Comparison of ENCODE assay signal across 8 mouse cellular contexts in the genomic region with DNA sequence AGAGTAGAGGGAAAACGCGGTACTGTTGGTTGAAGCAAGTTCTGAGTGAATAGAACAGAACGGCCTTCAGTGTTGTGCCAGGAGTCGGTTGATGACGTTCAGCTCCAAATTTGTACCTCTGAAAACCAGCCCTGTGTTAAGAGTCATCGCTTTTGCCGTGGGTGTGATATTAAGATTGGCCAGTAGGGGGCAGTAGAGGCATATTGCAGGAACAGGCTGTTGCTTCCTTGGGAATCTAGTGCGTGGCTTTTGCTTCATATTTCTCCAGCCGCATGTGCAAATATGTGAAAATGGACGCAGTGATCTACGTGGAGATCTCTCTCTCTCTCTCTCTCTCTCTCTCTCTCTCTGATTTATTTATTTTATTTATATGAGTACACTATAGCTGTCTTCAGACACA. TPM values are rescaled to one million over a fixed set of nuclear protein-coding genes. Genes with fewer than 3 reads are reported as not detected.
DNase-seq lines count a peak whose midpoint lies in the region; ATAC-seq and TF ChIP-seq lines count a peak whose summit lies in the region.

No protein-coding gene starts in this region.

- peak; percentile 31 for ATAC-seq in activated CD4-positive, CD25-positive, alpha-beta regulatory T cell, adult 4 months
- ATAC-seq in common myeloid progenitor, adult 5-6 weeks (replicated peaks; ENCODE audit: low read depth, poor library complexity, severe bottlenecking) = peak; percentile 63
- ATAC-seq in liver, postnatal 0 days = no peak

- no peaks in the 10 kb centered on the region for H3K36me3 ChIP-seq in liver, postnatal 0 days (replicated peaks; ENCODE audit: insufficient read depth, low read length)

- WGBS in liver, postnatal 0 days (ENCODE audit: insufficient replicate concordance) = 5% methylated on average over 11 of the region's 11 CpGs

- peaks cover 7% of the 10 kb centered on the region for H3K4me1 ChIP-seq in liver, postnatal 0 days (ENCODE audit: insufficient read depth)

- no peak overlapping the region for H3K9ac ChIP-seq in liver, postnatal 0 days (replicated peaks)

- DNase-seq in B cell, adult 2 months = peak; percentile 94
- peak; percentile 89 for DNase-seq in gastrocnemius, postnatal 10 days
- DNase-seq in kidney, postnatal 10 days = peak; percentile 91
- peak; percentile 87 for DNase-seq in liver, postnatal 0 days
- peak; percentile 80 for DNase-seq in ovary, postnatal 36 days (ENCODE audit: low spot score)
- peak; percentile 88 for DNase-seq in thymus, postnatal 25 days

- no peak overlapping the region for H3K27ac ChIP-seq in liver, postnatal 0 days (ENCODE audit: low read depth)

- H3K27me3 ChIP-seq in liver, postnatal 0 days (ENCODE audit: insufficient read depth, low read length) = no peaks in the 10 kb centered on the region

- H3K4me3 ChIP-seq in liver, postnatal 0 days (ENCODE audit: low read depth, low read length) = no peak overlapping the region

- TF ChIP-seq CTCF in liver, postnatal 0 days (IDR thresholded peaks at IDR 0.05; ENCODE audit: low read depth) = peak; percentile 98

- no peak for TF ChIP-seq EP300 in liver, postnatal 0 days (IDR thresholded peaks at IDR 0.05; ENCODE audit: low read depth)

- H3K9me3 ChIP-seq in liver, postnatal 0 days (ENCODE audit: low read length) = no peaks in the 10 kb centered on the region

- no peak overlapping the region for H3K4me2 ChIP-seq in liver, postnatal 0 days (ENCODE audit: low read depth, low read length)

RNA-seq across cellular contexts. Expression of gene Dram1, which starts 2.1 kb away (rescaled TPM):
- under 1 TPM in 1 of 2 experiments, not detected in 1; 0.33 TPM for polyA plus RNA-seq in activated CD4-positive, CD25-positive, alpha-beta regulatory T cell, adult 4 months (2017; shearing (Covaris generic))
- total RNA-seq in common myeloid progenitor, adult 5-6 weeks (2017) = 4.2 and 7.4 TPM in 2 replicates
- 1 to 10 TPM; 2.5 to 2.6 TPM for total RNA-seq in gastrocnemius, postnatal 10 days (2021)
- polyA plus RNA-seq in liver, postnatal 0 days (2015; fragmentation: Nextera tagmentation; extraction: Ambion mirVana) = 2.9 and 3.1 TPM in 2 replicates

RNA-seq across cellular contexts. Expression of gene Gnptab, which starts 2.2 kb away (rescaled TPM):
- polyA plus RNA-seq in activated CD4-positive, CD25-positive, alpha-beta regulatory T cell, adult 4 months (2017; shearing (Covaris generic)) = 1 to 10 TPM; 3.4 to 4.8 TPM
- total RNA-seq in common myeloid progenitor, adult 5-6 weeks (2017) = 53.2 and 68.3 TPM in 2 replicates
- total RNA-seq in gastrocnemius, postnatal 10 days (2021) = 10 to 100 TPM; 11.9 to 13.5 TPM
- polyA plus RNA-seq in liver, postnatal 0 days (2015; fragmentation: Nextera tagmentation; extraction: Ambion mirVana) = 1.5 and 1.8 TPM in 2 replicates
